Mouse (Mus musculus) layer of hippocampus, postnatal 10 days (tissue): ENCODE measurements around the gene Rab26. TPM values are rescaled to one million over a fixed set of nuclear protein-coding genes. Genes with fewer than 3 reads are reported as not detected.

ENCODE experiments used
- DNase-seq, 2 experiments: peaks; one replicate each; pipeline ENCODE4 v3.0.0; 2021; ENCODE audit warnings: low spot score in 2 of 2
- long read RNA-seq: library from polyadenylated mRNA; stranded (forward); transcript quantifications from one replicate; pipeline ENCODE4 v2.0.0, GENCODE M21; 2023
- total RNA-seq, 2 experiments: library from RNA; stranded (reverse); gene quantifications; 2 replicates each; pipeline ENCODE4 v1.2.3; 2021

Rab26 gene
- total RNA-seq, result 10 to 100 TPM; 48.9 to 49.0 TPM
- long read RNA-seq, transcript Rab26-201 (9 exons, 1,575 nt), result major isoform, 57 of 81 reads
- long read RNA-seq, partial matches to known transcripts, result 3 of 81 reads
- long read RNA-seq, other reads (novel, unspliced or antisense), result 18 of 81 reads

GRCm38 (mm10) chr17:24534160-24534718 lies at the start of gene Rab26:
Gene Rab26 (minus strand): TSS chr17:24534210.
- DNase-seq, result no peak

DNA sequence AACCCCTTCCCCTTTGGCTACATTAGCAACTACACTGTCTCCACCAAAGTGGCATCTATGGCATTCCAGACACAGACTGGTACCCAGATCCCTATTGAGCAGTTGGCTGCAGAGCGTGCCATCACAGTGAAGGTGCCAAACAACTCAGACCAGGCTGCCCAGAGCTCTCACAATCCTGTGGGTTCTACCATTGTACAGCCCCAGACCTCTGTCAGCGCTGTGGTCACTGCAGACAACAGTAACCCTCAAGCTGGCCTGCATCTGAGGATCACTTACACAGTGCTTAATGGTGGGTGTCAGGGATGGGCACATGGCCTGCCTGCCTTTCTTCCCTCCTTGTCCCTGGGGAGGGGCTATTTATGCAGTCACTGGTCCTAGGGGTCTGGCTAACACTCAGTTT lies 46.3 kb upstream of the Rab26 start:
- DNase-seq, result no peak

GRCm38 (mm10) chr17:24579532-24579931 lies 45.5 kb upstream of the Rab26 start:
- no peak for DNase-seq

DNA sequence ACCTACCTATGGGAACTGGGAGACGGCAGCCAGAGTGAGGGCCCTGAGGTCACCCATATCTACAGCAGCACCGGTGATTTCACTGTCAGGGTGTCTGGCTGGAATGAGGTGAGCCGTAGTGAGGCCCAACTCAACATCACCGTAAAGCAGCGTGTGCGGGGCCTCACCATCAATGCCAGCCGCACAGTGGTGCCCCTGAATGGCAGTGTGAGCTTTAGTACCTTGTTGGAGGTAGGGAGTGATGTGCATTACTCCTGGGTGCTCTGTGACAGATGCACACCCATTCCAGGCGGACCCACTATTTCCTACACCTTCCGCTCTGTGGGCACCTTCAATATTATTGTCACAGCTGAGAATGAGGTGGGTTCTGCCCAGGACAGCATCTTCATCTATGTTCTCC lies 39.8 kb upstream of the Rab26 start:
- no peak for DNase-seq

GRCm38 (mm10) chr17:24572651-24573245 lies 38.7 kb upstream of the Rab26 start:
- no peak for DNase-seq

GRCm38 (mm10) chr17:24569837-24570236 lies 35.8 kb upstream of the Rab26 start:
- no peak for DNase-seq

- DNase-seq, result no peak
These were observed 33.2 kb upstream of the Rab26 start for GRCm38 (mm10) chr17:24567034-24567779.

DNA sequence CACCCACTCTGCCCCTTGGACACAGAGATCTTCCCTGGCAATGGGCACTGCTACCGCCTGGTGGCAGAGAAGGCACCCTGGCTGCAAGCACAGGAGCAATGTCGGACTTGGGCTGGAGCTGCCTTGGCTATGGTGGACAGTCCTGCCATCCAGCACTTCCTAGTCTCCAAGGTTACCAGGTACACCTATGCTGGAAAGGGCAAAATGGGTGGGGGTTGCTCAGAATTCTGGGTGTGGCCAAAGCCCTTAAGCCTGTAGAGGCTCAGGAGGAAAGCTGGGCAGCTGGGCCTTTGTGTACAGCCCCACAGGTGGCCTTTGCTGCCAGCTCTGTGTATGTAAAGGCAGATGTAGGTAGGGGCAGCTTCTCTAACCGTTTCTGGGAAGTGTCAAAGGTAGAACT lies 31.8 kb upstream of the Rab26 start:
- DNase-seq, result no peak

- no peak for DNase-seq
These were observed 31.1 kb upstream of the Rab26 start for GRCm38 (mm10) chr17:24565092-24565491.

DNA sequence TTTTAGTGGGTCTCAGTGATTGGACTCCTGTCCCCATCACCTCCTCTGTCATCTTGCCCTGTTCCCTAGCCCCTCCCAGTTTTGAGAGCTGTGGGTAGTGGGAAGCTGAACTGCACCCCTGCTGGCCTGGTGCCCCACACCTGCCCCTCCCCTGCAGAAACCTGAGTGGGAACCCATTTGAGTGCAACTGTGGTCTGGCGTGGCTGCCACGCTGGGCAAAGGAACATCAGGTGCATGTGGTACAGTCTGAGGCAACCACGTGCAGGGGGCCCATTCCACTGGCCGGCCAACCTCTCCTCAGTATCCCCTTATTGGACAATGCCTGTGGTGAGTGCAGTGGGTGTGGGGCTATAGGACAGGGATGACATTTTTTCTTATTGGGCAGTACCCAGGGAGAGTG lies 30.4 kb upstream of the Rab26 start:
- DNase-seq, result no peak

GRCm38 (mm10) chr17:24563638-24564037 lies 29.6 kb upstream of the Rab26 start:
- no peak for DNase-seq

- no peak for DNase-seq
These were observed 27.6 kb upstream of the Rab26 start for GRCm38 (mm10) chr17:24561592-24561991.

GRCm38 (mm10) chr17:24560301-24561028 lies 26.5 kb upstream of the Rab26 start:
- DNase-seq, result no peak

DNA sequence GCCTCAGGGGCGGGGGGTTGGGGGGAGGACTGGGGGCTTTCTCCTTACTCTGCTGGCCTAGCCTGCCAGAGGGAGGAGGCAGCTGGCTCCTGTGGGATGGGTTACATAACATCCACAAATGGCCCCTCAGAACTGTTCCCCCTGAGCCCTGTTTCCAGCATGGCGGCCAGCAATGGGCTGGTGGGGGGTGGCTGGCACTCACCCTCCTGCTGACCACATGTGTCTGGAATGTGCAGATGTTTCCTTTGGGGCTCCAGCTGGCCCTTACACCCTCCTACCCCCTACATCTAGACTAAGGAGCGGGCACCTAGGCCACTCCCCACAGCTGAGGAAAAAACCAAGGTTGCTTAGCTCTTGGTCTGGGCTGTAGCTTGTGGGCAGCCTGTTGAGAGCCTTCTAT lies 25.1 kb upstream of the Rab26 start:
- DNase-seq, result no peak

- no peak for DNase-seq
These were observed 24.6 kb upstream of the Rab26 start for GRCm38 (mm10) chr17:24558600-24559099.

DNA sequence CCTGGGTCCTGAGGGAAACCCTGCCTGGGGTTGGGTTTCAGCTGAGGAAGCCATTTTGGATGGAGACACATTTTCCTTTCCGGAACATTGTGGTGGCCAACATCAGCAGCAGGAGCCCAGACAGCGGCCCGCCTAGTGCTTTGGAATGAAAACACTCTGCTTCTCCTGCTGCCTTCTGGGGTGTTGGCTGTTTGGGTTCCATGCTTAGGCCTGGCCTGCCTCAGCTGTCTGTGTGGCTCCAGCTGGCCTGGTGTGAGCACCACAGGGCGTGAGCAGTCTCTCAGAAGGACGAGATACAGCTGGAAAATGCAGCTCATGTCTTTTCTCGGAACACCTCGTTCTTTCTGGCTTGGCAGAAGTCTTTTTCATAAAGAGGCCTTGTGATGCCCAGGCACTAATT lies 23.1 kb upstream of the Rab26 start:
- DNase-seq, result no peak

GRCm38 (mm10) chr17:24551050-24551444 lies 17.0 kb upstream of the Rab26 start:
- DNase-seq, result no peak

DNA sequence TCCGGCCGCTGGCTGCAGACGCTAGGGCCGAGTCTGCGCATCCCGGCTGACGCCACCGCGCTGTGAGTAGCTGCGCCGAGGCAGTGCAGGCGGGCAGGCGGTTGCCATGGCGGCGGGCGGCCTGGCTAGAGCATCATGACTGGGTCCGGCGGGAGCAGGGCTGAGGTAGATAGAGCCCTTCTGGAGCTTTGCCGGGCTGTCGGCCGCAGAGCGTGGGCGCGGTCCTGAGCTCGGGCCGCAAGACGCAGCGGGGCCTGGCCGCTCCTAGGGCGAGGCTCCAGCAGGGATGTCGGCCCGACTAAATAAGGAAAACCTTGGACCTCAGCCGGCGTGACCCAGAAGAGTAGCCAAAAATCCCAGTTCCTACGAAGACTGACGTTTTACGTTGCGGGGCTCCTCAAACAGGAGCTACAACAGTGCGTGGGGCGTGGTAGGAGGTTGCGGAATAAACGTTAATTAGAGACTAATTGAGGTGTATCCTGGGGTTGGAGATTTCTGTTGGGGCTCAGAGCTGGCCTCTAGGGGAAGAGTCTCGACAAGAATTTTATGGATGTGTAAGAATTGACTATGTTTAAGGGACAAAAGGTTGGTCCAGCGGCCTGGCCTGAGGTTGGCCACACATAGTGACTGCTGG lies 16.5 kb upstream of the Rab26 start:
- peak; percentile 72 to 80 for DNase-seq

DNA sequence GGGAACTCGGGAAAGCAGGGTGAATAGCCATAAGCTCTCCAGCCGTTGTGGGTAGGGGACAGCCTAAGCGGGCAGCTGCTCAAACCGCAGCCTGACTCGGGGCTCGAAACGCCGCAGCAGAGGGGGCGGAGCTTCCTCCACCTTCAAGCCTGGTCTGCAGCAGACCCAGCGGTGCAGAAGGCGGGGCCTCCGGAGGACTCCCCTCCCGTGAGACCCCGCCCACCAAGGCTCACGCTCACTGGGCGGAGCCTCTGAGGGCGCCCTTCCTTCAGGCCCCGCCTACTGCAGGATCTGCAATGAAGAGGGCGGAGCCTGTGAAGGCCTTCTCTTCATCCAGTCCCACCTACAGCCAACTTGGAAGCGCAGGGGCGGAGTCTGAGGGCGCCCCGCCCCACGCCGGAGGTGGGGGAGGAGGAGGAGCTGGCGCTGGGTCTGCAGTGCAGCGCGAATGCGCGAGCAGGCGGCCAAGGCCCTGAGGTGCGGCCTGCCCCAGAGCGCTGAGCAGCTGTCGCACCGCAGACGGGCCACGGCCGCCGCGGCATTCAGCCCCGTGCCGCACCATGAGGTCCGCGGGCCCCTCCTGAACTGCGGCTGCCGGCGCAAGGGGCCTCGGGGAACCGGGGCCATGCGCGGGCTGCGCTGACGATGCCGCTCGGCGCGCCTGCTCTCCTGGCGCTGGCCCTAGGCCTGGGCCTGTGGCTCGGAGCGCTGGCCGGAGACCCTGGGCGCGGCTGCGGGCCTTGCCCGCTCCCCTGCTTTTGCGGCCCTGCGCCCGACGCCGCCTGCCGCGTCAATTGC lies 15.8 kb upstream of the Rab26 start, which contains the start of gene Pkd1:
Pkd1 (plus strand) TSS at position 217 of the 798 bp plus-strand sequence.
- peak; percentile 96 to 99 for DNase-seq
